Mouse (Mus musculus): Measurements from ENCODE around the gene A630001G21Rik. TPM values are rescaled to one million over a fixed set of nuclear protein-coding genes. Genes with fewer than 3 reads are reported as not detected.
A peak's percentile ranks its signal among the peaks of the same experiment; 100 is the strongest.

A630001G21Rik gene
- total RNA-seq, 2 experiments from 2014 or later = 0.55 TPM; not detected in 1

DNA sequence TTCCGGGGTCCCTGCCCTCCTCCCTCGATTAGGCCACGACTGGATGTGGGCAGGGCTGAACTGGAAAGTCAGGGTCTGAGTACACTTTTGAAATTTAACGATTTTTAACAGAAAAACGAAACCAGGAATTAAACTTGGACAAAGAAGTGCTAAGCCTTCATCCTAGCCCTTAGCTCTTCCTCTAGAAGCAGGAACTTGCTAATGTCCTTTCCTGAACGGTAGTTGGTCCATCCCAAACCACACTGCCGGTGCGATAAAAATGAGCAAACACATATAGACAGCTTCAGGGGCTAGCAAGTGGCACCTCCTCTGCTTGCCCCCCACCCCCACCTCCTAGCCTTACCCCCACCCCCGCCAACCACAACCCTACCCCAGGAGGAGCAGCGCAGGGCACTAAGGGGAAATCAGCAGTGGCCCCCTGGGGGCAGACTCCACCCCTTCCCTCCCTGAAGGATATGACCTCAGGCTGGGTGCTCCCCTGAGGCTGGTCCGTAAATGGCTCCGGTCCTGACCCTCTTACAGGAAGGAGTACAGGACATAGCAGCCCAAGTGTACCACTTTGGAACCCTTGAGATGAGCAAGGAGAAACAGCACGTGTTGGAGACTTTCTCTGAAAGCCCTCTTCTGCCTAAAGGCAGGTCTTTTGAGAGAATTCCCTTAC, 42.9 kb downstream of the A630001G21Rik start:
- peak; percentile 28 for DNase-seq (ENCODE audit: low spot score)

DNA sequence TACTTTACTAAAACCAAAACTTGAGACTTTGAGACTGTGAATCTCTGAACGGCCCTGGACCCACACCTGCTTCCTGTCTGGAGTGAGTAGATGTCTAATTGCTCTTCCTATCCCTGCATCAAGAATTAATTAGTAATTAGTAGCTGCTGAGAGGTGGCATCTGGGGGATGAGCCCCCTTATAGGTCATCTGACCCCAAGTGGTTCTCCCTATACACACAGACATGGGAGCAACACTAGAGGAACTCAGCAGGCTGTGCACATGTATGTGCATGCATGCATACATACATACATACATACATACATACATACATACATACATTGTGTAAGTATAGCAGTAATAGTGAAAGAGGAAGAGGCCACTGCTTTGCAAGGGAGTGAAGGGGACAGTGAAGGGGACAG, 43.9 kb downstream of the A630001G21Rik start:
- DNase-seq (ENCODE audit: low spot score) = no peak

DNA sequence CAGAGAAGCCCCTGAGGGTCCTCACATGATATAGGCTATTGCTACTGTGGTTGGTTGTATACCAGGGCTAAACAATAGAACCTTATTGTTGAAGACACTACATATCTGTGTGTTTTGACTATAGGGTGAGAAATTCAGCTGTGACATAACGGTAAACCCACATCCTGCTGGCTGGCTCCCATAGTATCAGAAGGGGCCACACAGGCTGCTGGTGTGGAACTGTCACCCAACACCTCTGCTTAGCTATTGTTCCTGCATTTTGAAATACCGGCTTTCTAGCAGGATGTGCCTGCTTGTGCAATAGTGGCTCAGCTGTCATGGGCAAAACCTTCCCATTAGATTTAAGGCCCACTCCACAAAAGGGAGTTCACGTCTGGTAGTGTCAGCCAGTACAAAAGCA, 45.9 kb downstream of the A630001G21Rik start:
- DNase-seq (ENCODE audit: low spot score) = no peak

DNA sequence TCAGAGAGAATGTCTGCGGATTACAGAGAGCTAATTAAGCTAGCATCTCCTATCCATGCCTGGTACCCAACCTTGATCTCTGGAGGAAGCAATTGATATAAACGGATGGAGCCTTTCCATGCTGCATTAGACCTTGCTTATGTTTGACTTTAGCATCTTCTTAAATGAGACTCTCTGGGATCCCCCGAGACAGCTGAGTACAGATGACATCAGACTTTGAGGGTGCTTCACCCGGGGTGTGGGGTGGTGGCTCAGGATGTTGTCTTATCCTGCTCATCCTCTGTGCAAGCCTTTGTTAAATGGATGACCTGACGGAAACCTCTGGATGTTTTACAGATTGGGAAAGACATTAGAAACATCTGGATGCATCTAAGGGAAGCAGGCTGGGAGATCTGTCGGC, 48.0 kb downstream of the A630001G21Rik start:
- no peak for DNase-seq (ENCODE audit: low spot score)

DNA sequence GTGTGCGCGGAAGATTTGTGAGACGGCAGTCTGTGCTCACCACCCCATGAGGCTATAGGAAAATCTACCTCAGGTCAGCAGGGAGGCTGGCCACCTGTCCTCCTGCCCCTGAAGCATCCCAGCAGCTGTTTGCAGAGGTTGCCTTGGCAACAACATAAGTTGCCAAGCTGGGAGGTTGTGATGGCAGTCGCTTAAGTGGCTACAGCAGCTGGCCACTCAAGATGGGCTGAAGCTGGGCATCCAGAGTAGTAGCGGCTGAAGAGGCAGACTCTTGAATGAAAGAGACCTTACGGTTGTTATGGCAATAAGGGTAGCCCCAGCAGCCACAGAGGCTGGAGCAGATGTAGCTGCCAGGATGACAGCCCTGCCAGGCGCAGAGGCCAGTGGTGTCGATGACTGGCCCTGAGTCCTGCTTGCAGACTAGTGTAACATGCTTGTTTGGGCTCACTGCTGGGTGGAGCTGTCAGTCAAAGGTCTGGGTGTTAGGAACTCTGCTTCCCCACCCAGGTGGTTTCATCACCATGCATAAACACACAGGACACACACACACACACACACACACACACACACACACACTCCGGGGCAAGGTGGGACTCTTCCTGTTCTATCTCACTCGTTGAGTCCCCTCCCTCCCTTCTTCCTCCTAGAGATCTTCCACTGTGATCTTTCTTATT, 58.1 kb downstream of the A630001G21Rik start:
- no peak for DNase-seq (ENCODE audit: low spot score)

DNA sequence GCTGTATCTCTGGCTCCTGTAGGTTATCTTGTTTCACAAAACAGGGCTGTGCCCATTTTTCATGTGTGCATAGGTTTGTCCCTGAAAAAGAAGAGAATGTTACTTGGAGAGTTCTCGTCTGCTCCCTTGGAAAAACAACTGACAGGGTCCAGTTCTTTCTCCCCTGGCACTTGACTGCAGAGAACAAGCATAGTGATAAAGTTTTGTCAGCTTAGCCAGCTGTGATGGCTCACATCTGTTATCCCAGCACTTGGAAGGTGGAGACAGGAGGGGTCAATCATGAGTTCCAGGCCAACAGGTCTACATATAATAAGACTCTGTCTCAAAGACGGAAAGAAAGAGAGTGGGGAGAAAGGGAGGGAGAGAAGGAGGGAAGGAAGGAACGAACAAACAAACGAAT, 59.4 kb downstream of the A630001G21Rik start:
- DNase-seq (ENCODE audit: low spot score) = no peak

DNA sequence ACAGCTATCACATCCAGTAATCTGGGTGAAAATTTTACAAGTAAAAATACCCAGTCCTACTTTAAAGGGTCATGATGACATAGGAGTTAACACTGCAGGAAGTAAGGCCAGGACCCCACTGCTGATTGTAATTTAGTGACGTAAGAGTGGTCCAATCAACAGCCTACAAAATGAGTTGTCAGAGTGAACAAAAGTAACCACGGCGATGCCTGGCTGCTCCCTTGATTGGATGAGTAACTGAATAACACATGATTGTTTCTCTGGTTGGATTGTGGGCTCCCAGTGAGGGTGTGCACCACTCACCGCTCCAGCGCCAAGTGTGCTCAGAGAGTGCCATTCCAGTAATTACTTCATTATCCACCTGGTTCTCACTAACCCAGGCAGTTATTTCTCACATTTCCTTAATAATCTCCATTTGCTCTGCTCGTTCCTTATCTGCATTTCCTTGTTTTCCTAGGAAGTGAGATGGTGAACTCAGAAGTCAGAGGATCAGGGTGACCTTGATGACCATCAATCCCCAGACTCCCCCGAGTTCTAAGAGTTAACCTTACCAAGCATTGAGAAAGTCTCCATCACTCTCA, 61.9 kb downstream of the A630001G21Rik start:
- no peak for DNase-seq (ENCODE audit: low spot score)

DNA sequence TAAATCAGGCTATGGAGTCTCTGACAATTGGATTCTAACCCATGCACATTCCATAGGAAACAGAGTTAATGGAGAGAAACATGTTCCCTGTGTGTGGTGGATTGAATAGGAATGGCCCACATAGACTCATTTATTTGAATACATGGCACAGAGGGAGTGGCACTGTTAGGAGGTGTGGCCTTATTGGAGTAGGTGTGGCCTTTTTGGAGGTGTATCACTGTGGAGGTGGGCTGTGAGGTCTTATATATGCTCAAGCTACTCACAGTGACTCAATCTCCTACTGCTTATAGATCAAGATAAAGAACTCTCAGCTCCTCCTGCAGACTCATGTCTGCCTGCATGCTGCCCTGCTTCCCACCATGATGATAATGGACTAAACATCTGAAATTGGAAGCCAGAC, 63.9 kb downstream of the A630001G21Rik start:
- DNase-seq (ENCODE audit: low spot score) = no peak

DNA sequence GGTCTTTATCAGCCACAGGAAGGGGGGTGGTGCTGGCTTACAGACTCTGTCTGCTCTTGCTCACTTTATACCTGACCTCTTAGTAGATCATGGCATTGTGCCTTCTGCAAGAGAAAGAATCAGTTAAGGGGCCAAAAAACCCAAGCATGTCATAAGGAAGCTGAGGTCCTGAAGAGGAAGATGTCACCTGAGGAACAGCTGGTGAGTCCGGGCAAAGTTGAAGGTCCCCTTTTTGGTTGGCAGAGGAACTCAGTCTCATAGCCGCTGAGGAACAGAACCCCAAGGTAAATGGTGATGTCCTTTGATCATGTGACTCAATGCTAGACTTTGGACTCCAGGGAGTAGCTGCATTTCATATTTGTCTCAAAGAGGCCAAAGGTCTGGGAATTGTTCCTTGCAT, 71.7 kb downstream of the A630001G21Rik start:
- no peak for DNase-seq (ENCODE audit: low spot score)

DNA sequence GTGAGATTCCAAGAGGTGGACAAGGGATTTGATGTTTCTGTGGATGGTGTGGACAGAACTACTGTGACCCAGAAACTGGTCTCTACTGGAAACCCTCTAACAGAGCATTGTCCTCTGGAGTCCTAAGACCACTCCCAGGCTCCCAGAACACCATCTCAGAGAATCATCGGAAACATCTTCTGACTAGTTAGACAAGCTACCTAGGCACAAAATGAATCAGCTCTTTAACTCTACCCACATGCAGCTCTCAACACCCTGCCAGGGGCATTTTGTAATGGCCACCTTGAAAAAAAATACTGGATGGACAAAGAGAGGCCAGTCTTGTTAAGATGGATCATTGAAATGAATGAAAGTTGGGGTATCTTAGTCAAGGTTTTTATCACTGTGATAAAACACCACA, 72.9 kb downstream of the A630001G21Rik start:
- no peak for DNase-seq (ENCODE audit: low spot score)

DNA sequence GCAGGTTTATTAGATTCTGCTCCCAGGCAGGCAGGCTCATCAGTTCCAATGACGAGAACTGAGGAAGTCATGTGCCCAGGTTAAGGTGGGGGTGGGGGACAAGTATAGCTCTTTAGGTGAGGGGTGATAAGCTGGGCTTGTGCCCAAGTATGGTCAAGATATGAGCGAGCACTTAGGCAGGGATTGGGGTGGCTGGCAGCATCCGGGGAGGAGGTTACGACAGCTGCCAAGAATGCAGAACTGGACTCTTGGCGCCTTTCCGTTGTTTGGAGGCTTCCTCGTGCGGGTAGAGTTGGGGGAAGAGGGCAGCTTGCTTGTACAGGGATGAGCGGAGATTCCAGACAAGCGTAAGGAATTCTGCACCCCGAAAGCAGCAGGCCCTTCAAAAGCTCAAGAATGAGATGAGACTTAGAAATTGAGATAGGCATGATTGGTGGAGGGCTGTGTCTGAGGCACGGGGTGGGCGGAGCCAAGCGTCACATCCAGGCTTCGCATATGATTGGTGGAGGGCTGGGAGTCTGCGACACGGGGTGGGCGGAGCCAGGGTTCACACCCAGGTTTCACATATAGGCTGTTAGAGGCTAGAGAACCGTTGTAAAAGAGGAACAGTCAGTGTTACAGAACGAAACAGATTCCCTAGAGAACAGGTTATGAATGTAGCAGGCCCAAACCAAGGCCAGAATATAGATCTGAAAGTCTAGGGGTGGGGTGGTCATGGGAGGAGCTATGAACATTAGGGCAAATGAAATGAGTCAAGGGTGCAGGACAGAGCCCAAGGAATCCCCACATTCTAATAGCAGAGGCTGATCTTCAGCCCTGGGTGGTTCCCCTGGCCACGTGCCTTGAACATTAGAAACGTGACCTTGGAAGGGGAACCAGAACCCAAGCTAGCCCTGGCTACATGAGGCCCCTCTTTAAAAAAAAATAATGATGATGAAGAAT, 74.9 kb downstream of the A630001G21Rik start:
- peak; percentile 70 for DNase-seq (ENCODE audit: low spot score)

DNA sequence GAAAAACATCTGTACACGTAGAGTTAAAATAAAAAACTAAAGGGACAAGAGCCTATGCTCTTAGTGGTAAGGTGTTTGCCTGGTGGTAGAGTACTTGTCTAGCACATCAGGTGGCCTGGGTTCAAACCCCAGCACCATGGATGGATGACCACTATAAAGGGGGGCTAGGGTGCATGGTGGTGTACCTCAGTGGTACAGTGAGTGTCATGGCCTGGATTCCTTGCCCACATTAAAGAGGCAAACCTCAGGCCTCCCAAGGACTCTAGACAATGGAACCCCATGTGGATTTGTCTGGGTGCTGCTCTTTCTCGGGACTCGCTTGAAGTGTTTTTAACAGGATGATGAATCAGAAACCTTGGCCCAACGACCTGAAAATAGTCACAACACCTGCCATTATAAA, 75.9 kb downstream of the A630001G21Rik start:
- DNase-seq (ENCODE audit: low spot score) = no peak

DNA sequence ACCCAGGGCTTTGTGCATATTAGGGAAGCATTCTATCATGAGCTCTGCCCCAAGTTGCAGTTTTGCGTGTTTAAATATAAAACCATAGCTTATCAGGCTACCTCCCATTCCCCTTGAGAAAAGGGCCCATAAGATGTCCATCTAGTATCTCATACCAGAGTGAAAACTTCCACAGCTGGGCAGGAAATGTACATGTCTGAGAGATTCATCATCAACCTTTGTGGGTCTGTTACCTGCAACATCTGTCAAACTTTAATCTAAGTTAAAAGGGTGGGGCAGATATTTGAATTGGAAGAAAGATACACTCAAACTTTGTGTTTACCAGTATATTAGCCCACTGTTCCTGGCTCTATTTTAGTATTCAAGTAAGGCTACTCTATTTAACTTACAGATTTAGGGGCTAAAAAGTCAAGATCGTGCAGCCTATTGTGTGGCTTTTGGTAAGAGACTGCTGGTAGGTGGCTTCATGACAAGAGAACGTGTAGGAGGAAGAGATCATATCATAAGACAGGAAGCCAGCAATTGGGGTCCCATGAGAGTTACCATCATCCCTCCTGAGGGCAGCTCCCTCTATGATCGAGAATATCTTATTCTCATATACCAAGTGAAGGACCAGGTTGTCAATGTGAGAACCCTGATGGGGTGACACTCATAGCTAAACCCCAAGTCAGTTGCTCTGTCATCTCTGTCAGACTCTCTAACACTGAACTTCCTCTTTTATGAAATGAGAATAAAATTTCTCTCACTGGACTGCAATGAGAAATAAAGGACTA, 80.5 kb downstream of the A630001G21Rik start:
- DNase-seq (ENCODE audit: low spot score) = no peak

DNA sequence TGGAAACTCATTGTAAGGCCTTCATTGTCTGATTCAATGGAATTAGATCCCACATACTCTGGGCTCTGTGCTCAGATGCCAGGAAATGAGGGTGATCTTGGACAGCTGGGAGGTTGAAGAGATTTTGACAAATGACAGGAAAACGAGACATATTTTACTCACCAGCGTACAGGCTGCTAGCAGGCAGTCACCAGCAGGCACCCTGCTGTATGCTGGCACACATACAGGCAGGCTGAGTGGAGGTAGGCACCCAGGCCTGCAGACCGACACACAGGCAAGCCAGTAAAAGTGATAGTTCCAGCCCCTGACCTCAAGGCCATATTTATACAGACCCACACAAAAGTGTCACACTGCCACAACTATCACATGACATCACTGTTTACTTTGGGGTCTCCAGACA, 82.8 kb downstream of the A630001G21Rik start:
- DNase-seq (ENCODE audit: low spot score) = no peak

DNA sequence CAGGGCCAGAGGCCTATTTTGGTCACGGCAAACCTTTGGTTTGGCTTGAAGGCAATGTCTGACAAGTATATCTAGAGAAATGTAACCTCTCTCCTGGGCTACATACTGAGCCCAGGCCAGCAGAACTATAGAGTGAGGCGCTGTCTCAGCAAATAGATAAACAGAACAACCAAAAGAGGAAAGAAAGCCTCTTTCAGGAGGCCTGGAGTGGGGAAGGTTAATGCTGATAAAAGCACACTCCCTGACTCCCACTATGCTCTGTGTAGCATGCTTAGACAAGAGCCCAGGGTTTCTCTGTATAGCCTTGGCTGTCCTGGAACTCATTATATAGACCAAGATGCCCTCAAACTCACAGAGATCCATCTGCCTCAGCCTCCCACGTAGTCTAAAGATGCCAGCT, 85.2 kb downstream of the A630001G21Rik start:
- no peak for DNase-seq (ENCODE audit: low spot score)

DNA sequence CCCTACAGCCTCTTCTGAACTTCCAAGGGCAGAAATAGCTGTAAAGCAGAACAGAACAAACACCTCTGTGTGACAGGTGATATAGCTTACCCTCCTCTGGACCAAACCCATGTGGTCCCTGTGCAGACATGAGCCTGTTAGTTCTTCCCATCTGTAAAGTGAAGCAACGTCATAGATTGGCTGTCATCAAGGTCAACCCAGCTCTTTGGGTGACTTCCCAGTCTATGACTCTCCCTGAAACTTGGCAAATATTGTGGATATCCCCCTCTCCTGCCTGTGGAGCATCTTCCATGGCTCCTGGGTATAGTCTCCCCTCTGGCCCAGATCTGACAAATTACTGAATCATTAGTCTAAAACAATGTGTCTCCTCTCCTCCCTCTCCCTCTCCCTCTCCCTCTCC, 86.2 kb downstream of the A630001G21Rik start:
- no peak for DNase-seq (ENCODE audit: low spot score)

DNA sequence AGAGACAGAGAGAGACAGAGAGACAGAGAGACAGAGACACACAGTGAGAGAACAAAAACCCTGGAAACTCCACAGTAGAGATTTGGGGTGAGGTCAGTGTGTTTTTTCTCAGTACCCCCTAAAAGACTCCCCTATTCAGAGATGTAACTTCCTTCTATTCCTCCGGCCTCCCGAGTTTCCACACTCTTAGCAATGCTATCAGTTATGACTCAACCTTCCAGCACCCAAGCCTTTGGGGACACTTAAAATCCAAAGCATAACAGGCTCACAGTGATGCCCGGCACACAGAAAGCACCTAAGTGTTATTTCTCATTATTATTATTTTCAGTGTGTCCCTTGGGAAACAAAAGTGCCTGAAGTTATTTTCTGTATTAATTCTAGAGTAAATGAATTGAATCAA, 87.9 kb downstream of the A630001G21Rik start:
- no peak for DNase-seq (ENCODE audit: low spot score)

DNA sequence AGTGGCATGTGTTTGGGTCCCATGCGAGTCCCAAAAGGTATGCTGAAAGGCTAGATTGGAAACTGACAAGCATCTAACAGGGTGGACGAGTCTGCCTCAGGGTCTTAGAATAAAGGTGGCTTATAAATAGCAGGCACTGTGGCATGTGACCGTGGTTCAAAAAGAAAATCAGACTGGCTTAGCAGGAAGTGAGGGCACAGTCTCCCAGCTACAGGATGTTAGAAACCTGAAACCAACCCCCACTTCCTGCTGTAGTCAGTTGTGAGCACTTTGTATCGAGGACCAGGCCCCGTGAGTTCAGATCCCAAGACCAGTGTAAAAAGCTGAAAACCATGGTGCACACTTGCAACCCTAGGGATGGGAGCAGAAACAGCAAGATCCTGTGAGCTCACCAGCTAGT, 91.1 kb downstream of the A630001G21Rik start:
- no peak for DNase-seq (ENCODE audit: low spot score)

DNA sequence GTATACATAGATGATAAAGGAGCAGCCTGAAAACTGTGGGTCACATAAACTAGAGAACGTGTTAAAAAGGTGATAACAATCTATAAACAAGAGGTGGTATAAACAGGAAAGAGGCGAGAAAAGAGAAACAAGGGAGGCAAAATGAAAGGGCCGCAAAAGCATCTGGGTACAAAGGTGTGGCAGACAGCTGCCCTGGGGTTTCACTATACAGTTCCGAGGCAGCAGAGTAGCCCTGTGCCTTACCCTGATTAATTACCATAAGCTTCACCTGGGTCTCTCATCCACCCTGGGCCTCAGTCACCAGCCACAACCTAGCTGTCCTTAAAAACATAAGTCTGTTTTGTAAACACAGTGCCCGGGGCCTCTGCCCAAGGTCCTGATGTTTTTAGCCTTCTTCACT, 91.8 kb downstream of the A630001G21Rik start:
- no peak for DNase-seq (ENCODE audit: low spot score)

DNA sequence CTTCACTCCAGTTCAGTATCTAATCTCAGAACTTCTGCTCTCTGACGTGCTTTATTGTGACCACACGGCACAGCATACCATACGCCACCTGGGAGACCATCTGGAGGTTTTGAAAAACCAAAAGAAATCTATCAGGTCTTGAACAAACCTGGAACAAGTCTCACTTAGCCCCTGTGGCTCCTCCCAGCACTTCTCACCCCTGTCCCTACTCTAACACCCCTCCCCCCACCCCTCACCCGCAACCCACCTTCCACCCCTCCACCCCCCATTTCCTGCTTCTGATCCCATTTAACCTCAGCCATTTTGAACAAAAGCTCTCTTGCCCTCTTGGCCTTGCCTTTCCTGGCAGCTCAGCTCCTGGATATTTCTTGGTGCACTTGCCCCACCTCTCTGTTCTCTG, 98.2 kb downstream of the A630001G21Rik start:
- DNase-seq (ENCODE audit: low spot score) = no peak

All from gastrocnemius, adult 18-20 months (tissue).